Mouse (Mus musculus) megakaryocyte, embryonic 14.5 days (primary cell): ENCODE data around the gene Cers5.

Source experiments
- FLI1 ChIP-seq: IDR thresholded peaks from 2 replicates; pipeline ENCODE4 v1.6.1; 2012; ENCODE audit warnings: low read length, inconsistent platforms, mixed read lengths
- GATA1 ChIP-seq: IDR thresholded peaks from 3 replicates; pipeline ENCODE4 v1.6.1; 2012; ENCODE audit warnings: mixed read lengths, low read length, inconsistent platforms, borderline replicate concordance

GRCm38 (mm10) chr15:99703104-99703503 lies 69.6 kb downstream of the Cers5 start:
- TF ChIP-seq GATA1 (no peak), FLI1 (no peak)
